Mouse (Mus musculus): ENCODE measurements around the gene Ctxn1. TPM values are rescaled to one million over a fixed set of nuclear protein-coding genes. Genes with fewer than 3 reads are reported as not detected.
A peak's percentile ranks its signal among the peaks of the same experiment; 100 is the strongest.

Gene Ctxn1
- total RNA-seq, 2 experiments from 2014 or later, result 7.5 to 8.0 TPM

DNA sequence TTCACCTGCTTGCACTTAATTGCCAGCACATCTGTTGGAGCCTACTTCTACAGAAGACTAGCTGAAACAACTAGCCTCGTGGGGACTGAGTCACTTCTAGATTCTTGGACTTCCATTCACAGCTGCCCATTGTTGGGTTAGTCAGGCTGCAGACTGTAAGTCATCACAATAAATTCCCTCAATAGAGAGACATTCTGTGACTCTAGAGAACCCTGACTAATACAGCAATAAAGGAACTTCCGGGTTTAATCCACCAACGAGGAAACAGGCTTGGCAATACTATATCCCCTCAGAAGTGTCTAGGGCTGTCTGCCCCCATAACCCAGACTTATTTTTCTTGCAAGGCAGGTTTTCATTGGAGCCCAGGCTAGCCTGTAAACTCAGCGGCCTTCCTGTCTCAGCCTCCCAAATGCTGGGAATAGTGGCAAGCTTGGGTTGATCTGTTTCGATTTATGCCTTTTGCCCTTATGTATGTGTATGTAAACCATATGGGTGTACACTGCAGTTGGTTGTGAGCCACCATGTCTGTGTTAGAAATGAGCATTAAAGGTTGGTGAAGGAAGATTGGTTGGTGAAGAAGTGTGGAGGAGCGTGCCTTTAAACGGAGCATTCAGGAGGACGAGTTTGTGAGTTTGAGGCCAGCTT is 6.8 kb downstream of the Ctxn1 start:
- DNase-seq (ENCODE audit: low spot score in 2 of 2), result no peak

DNA sequence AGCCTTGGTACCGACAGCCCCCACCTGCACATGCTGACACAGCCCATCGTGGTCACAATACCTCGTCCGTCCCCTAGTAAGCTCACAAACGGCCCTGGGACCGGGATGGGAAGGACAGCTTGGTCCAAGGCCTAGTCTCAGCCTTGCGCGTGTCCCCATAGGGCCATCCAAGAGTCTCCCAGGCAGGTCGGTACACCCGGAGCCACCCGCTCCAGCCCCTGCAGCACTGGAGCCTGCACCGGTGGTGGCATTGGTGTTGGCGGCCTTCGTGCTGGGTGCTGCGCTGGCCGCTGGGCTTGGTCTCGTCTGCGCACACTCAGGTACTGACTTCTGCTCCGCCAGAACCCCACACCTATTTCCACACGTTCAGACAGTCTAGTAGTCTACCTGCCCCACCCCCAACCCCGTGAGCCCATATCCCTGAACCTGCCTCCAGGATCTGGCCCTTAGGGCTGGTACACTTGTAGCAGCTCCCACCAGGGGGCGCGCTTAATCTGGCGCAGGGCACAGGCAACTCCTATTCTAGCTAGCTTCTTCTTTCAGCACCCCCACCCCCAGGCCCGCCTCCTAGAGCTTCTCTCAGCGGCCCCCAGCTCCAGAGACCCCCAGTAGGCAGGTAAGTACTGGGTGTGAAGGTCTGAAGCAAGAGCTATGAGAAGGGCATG is 8.6 kb downstream of the Ctxn1 start:
- peak; percentile 81 to 85 for DNase-seq (ENCODE audit: low spot score in 2 of 2)

DNA sequence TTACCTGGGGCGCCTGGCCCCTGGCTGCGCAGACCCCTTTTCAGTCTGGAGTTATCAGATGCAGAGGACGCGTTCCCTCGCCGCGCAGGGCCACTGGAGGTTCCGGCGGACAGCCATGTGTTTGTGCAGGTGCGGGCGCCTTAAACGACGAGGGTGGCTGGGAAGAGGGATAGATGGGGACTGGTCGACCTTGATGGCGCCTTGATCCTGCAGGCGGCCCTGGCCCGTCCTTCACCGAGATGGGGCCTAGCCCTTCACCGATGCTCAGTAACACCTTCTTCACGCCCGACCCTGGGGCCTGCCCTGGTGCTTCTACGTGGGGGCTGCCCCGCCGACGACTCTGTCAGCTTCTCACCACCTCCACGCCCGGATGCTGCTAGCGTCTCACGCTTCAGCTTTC is 9.9 kb downstream of the Ctxn1 start:
- DNase-seq (ENCODE audit: low spot score in 2 of 2), result peak; percentile 61 to 67

- no peak for DNase-seq (ENCODE audit: low spot score in 2 of 2)
Observed at GRCm38 (mm10) chr8:4247951-4248540, 11.0 kb downstream of the Ctxn1 start, which contains the start of gene Tgfbr3l. Gene Tgfbr3l (plus strand): TSS chr8:4248214.

GRCm38 (mm10) chr8:4247241-4247640 is 11.8 kb downstream of the Ctxn1 start:
- no peak for DNase-seq (ENCODE audit: low spot score in 2 of 2)

DNA sequence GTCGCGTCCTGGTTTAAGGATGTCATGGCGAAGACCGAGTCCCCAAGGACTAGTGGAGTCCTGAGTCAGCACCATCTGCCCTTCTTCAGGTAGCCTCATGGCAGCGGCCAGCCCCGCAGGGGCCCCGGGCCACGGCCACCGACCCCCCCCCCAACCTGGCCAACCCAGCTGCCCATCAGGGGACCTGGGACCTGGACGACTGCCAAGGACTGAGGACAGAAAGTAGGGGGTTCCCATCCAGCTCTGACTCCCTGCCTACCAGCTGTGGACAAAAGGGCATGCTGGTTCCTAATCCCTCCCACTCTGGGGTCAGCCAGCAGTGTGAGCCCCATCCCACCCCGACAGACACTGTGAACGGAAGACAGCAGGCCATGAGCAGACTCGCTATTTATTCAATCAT is 13.3 kb downstream of the Ctxn1 start:
- DNase-seq (ENCODE audit: low spot score in 2 of 2), result no peak

DNA sequence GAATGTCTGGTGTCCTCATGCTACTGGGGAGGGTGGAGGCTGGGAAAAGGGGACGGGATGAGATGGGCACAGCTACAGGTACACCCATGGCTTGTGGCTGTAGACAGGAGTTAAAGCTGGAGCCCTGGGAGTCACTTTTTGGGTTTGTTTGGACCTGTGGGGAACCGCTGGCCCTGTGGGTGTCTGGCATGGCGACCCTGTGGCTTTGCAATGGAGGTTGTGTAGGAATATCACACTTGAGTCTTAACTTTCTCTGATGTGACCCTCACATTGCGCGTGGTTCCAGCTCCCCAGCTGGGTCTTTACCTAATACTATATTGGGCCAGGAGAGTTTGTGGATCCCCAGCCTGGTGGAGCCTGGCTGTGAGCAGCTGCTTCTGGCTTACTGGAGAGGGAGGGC is 14.0 kb downstream of the Ctxn1 start:
- DNase-seq (ENCODE audit: low spot score in 2 of 2), result no peak

DNA sequence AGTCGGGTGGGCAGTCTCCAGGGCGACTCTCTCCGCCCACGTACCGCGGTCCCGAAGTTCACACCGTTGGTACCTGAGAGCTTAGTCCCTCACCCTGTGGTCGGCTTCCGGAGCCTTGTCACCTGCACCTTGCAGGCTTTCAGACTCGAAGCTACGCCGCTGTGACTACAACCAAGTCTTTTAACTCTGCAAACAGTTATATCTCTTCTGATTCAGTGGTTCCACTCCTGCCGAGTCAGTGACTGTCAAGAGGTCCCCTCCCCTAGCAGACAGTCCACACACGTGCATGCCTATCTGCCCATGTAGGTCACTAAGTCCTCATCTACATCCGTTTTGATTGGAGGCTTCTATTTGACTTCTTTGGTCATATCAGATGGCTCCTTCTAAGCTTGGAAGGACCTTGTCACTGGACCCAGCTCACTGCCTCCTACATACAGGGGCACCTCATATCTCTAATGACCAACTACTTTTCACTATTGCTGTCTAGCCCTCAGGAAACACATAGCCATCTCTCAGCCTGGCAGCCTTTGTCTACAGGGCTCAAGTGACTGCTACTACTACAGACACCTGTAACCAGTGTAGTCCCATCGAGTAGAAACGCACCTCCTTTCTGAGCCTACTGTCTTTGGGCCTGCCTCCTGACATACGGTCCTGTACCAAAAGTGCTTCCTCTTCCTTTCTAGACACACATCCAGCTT is 19.7 kb downstream of the Ctxn1 start:
- DNase-seq (ENCODE audit: low spot score in 2 of 2), result no peak

DNA sequence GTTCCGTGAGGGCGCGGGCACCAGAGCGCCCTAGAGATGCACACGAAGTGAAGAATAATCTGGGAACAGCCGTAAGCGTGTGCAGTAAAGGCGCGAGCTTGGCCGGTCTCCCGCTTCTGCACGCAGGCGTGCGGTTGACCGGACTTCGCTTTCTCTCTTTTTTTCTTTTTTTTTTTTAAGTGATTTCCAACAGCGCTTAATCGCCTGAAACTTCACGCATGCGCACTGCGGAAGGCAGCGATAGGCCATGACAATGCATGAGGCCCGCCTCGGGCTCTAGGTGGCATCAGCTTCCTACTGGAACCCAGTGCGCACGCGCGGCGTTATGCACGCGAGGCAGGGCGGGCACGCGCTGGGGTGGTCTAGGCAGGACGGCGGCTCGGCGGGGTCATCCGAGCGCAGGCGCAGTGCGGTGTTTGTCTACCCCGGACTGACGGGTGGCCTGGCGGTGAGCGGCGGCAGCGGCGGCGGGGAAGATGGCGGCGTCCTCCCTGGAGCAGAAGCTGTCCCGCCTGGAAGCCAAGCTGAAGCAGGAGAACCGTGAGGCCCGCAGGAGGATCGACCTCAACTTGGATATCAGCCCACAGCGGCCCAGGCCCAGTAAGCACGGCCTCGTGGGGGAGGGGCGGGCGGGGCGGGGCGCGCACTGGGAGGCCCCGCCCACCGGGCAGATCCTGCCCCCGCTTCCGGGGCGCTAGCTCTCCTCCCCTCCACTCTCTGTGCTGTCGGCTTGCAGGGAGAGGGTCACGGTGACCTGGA is 20.5 kb downstream of the Ctxn1 start, which contains the start of the genes Map2k7 and Gm49320:
Gene Map2k7, plus strand, starts transcription at position 307 of the 759 bp plus-strand sequence.
Gene Gm49320, plus strand, starts transcription at position 432 of the 759 bp plus-strand sequence.
- peak; percentile 100 for DNase-seq (ENCODE audit: low spot score in 2 of 2)

GRCm38 (mm10) chr8:4237814-4238433 is 21.1 kb downstream of the Ctxn1 start:
- DNase-seq (ENCODE audit: low spot score in 2 of 2), result peak in 1 of 2 experiments; percentile 24

DNA sequence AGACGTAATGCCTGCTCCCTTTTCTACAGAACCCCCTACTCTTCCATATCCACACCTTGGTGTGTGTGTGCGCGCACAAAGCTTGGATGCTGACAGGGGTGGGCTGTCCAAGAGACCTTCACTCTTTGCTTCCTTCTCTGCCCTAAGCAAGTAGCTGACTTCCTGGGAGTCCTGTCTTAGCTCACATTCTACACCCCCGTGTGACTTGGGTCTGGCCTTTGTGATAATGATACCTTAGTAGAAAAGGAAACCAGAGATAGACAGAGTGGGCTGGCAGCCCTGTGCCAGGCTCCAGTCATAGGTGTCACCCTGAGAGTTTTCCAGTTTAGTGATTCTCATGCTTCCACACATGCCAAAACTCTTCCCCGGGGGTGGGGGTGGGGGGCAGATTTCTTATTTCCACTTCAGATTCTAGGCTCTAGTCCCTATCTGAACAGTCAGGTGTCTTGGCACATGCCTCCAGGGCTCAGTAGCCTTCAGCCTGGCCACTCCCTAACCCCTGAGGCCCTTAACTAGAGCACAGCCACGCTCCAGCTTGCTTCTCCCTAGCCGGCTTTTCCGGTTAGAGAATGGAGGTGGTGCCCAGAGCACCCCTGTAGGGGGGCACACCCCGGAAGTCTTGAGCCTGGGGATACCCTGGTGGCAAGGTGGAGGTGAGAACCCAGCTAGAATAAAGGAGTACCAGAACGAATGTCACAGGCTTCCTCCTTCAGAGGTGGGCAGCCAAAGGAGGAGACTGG is 28.3 kb downstream of the Ctxn1 start:
- DNase-seq (ENCODE audit: low spot score in 2 of 2), result no peak

- no peak for DNase-seq (ENCODE audit: low spot score in 2 of 2)
Observed at GRCm38 (mm10) chr8:4229784-4230183, 29.3 kb downstream of the Ctxn1 start.

DNA sequence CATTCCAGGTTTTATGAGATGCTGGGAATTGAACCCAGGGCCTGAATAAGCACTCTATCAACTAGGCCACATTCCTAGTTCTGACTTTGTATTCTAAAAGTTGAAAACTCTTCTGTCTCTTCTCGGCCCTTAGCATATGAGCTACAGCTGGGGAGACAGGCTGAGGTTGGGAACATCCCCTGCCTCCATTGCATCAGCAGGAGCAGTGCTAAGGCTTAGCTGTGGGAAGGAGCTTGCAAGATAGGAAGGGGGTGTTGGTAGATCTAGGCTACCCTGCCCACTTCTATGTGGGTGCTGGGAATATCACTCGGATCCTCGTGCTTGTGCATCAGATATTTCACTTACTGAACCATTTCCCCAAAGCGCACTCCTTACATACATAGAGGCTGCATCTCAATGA is 31.2 kb downstream of the Ctxn1 start:
- no peak for DNase-seq (ENCODE audit: low spot score in 2 of 2)

- no peak for DNase-seq (ENCODE audit: low spot score in 2 of 2)
Observed at GRCm38 (mm10) chr8:4226739-4227347, 32.2 kb downstream of the Ctxn1 start, which contains the start of gene Lrrc8e. Gene Lrrc8e (plus strand): TSS chr8:4226827.

DNA sequence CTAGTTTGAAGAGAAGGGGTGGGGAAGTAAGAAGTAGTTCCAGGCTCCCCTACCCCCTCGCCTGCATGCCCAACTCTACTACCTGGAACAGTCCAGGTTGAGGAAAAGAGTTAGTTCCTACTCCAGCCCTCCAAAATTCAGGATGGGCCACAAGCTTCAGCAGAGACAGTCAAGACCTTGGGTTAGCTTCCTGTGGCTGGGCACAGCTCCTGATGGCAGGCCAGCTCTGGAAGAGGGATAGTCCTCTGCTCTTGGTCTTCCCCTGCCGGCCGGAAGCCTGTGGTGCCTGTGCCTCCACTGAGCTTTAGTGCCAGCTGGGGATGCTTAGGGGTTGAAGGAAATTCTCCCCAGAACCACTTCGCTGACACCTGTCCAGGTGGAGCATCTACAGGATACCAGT is 32.8 kb downstream of the Ctxn1 start:
- no peak for DNase-seq (ENCODE audit: low spot score in 2 of 2)

DNA sequence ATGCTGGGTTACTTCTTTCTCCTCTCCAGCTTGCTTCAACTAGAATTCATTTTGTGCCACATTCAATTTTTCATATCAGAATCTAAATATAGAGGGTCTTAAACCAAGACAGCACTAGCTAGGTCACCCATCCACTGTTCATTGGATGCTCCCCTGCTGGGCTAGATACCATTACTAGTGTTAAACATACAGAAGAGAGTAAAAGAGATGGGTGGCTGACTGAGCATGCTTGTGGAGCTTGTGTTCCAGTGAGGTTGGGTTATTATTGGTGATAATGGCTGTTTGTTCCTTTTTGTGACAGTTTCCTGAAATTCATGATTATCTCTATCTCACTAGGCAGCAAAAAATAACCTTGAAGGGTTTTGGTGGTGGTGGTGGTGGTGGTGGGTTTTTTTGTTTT is 37.0 kb downstream of the Ctxn1 start:
- no peak for DNase-seq (ENCODE audit: low spot score in 2 of 2)

GRCm38 (mm10) chr8:4219617-4220016 is 39.5 kb downstream of the Ctxn1 start:
- no peak for DNase-seq (ENCODE audit: low spot score in 2 of 2)

- DNase-seq (ENCODE audit: low spot score in 2 of 2), result no peak
Observed at GRCm38 (mm10) chr8:4216791-4217621, 42.1 kb downstream of the Ctxn1 start, which contains the start of gene Prr36. Gene Prr36 (minus strand): TSS chr8:4217459.
